Mouse (Mus musculus) hindbrain, postnatal 0 days (tissue): Measurements from ENCODE around the gene Nol12. TPM values are rescaled to one million over a fixed set of nuclear protein-coding genes. Genes with fewer than 3 reads are reported as not detected.

Source experiments
- ATAC-seq: fragments of 200-750 bp; cut with Nextera tagmentation; 2 replicates; pipeline ENCODE4 v1.8.0; 2017; ENCODE audit warnings: mild to moderate bottlenecking, moderate TSS enrichment, moderate library complexity
- DNase-seq: peaks from one replicate; pipeline ENCODE4 v3.0.0-alpha.2; 2015; ENCODE audit warnings: low spot score
- H3K27ac ChIP-seq: fragments of 300-500 bp; sonication (generic); 2 replicates; pipeline ENCODE4 v1.5.1; 2014; ENCODE audit warnings: mild to moderate bottlenecking
- H3K27me3 ChIP-seq: fragments of 300-500 bp; sonication (generic); 2 replicates; pipeline ENCODE4 v1.6.1; 2014; ENCODE audit warnings: low read length, mixed read lengths; ENCODE audit not compliant: insufficient read depth
- H3K36me3 ChIP-seq: fragments of 300-500 bp; sonication (generic); 2 replicates; pipeline ENCODE4 v1.6.1; 2014; ENCODE audit warnings: low read length, mixed read lengths; ENCODE audit not compliant: insufficient read depth
- H3K4me1 ChIP-seq: fragments of 300-500 bp; sonication (generic); 2 replicates; pipeline ENCODE4 v1.6.1; 2014; ENCODE audit warnings: antibody characterized with exemption, low read length, mixed read lengths; ENCODE audit not compliant: insufficient read depth
- H3K4me2 ChIP-seq: fragments of 300-500 bp; sonication (generic); 2 replicates; pipeline ENCODE4 v1.6.1; 2014; ENCODE audit warnings: low read depth, mild to moderate bottlenecking, low read length, moderate library complexity, mixed read lengths
- H3K4me3 ChIP-seq: fragments of 300-500 bp; sonication (generic); 2 replicates; pipeline ENCODE4 v1.5.1; 2014; ENCODE audit warnings: low read length
- H3K9ac ChIP-seq: fragments of 300-500 bp; sonication (generic); replicated peaks from 2 replicates; pipeline ENCODE4 v1.6.1; 2014; ENCODE audit warnings: mild to moderate bottlenecking, low read length, moderate library complexity, mixed read lengths
- H3K9me3 ChIP-seq: fragments of 300-500 bp; sonication (generic); 2 replicates; pipeline ENCODE4 v1.6.1; 2016; ENCODE audit warnings: low read length, mixed read lengths
- CTCF ChIP-seq: IDR thresholded peaks from 2 replicates; pipeline ENCODE4 v1.5.1; 2016; ENCODE audit warnings: antibody characterized with exemption, control low read depth, low read depth
- WGBS: fragments of 180-500 bp; shearing (Covaris S2); extraction: QIAGEN DNeasy Blood & Tissue Kit; methylation state at CpG from one replicate; pipeline ENCODE4 v1.1.7; 2014; 5-methylcytosine and 5-hydroxymethylcytosine counted together
- polyA plus RNA-seq: library from polyadenylated mRNA; unstranded; fragments of >200 nt; fragmentation: Nextera tagmentation; extraction: Ambion mirVana; gene quantifications from 2 replicates; pipeline ENCODE4 v1.2.1, GENCODE M21; 2015
- total RNA-seq: library from RNA; depleted of rRNA; stranded (reverse); fragments of >200 nt; gene quantifications from 2 replicates; pipeline ENCODE4 v1.2.3, GENCODE M21; 2014

Nol12 gene
- total and polyA plus RNA-seq, 2 experiments from 2014 or later: 4.7 to 56.4 TPM

GRCm38 (mm10) chr15:78908399-78908798, 26.3 kb upstream of the Nol12 start:
- TF ChIP-seq CTCF: no peak
- no peaks in the 10 kb centered on the region for H3K27me3 ChIP-seq
- 89% methylated on average over 7 of the region's 7 CpGs for WGBS
- no peak overlapping the region for H3K4me3 ChIP-seq
- ATAC-seq (no peak), DNase-seq (no peak)
- no peaks in the 10 kb centered on the region; the same call in 1 of the 2 replicates for H3K36me3 ChIP-seq
- no peak overlapping the region for H3K4me2 ChIP-seq
- H3K9ac ChIP-seq: no peak overlapping the region
- H3K9me3 ChIP-seq: no peaks in the 10 kb centered on the region
- 0 out of 2 replicates have a peak, but pooled peaks cover 3% of the 10 kb centered on the region for H3K4me1 ChIP-seq
- H3K27ac ChIP-seq: no peak overlapping the region

DNA sequence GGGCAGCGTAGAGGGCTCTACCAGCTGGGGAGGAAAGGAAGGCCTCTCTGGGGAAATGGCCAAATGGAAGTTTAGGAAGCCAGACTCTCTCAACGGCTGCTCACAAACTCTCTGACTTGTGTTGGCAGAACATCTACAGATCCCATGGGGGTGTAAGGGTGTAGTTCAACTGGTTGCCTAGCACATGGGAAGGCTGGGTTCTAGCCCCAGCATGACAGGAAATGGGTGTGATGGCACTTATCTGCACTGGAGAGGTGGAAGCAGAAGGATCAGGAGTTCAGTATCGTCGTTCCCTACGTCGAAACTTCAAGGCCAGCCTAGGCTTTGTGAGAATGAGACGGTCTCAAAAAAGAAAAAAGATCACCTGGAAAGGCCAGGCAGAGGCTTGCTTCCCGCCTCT, 25.8 kb upstream of the Nol12 start:
- H3K36me3 ChIP-seq: no peaks in the 10 kb centered on the region; the same call in 1 of the 2 replicates
- 0 out of 2 replicates have a peak, but pooled peaks cover 3% of the 10 kb centered on the region for H3K4me1 ChIP-seq
- H3K9ac ChIP-seq: no peak overlapping the region
- H3K9me3 ChIP-seq: no peaks in the 10 kb centered on the region
- no peak for TF ChIP-seq CTCF
- 91% methylated on average over 8 of the region's 8 CpGs for WGBS
- DNase-seq: no peak
- H3K27ac ChIP-seq: no peak overlapping the region
- no peak overlapping the region for H3K4me2 ChIP-seq
- H3K27me3 ChIP-seq: no peaks in the 10 kb centered on the region
- no peak for ATAC-seq
- no peak overlapping the region for H3K4me3 ChIP-seq

DNA sequence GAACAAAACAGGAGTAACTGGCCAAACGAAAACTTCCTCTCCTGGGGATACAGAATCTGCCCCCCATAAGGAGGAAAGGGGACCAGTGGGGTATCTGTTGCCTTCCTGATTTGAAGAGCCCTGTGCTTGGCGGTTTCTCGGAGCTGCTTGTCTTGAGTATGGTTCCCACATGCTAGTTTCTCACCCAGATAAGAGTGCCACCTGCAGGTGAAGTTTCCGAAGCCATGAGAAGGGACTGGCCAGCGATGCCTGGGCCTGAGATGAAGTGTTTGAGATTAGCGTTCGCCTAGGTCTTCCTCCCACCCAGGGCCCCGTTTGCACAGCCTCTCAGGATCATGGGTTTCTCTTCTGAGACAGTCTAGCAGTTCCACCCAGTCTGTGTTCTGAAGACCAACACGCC, 22.7 kb upstream of the Nol12 start:
- H3K4me1 ChIP-seq: peaks cover 20% of the 10 kb centered on the region
- no peaks in the 10 kb centered on the region; the same call in 1 of the 2 replicates for H3K36me3 ChIP-seq
- H3K9me3 ChIP-seq: no peaks in the 10 kb centered on the region
- DNase-seq (peak; percentile 65), ATAC-seq (no peak)
- no peaks in the 10 kb centered on the region for H3K27me3 ChIP-seq
- H3K4me2 ChIP-seq: no peak overlapping the region
- H3K27ac ChIP-seq: no peak overlapping the region
- no peak overlapping the region; the same call in 1 of the 2 replicates for H3K9ac ChIP-seq
- no peak overlapping the region for H3K4me3 ChIP-seq
- peak; percentile 73 for TF ChIP-seq CTCF
- 33% methylated on average over 9 of the region's 9 CpGs for WGBS

GRCm38 (mm10) chr15:78913632-78914090, 21.1 kb upstream of the Nol12 start, which contains the start of gene Pdxp:
Gene Pdxp, plus strand, starts transcription at chr15:78913919.
- H3K4me3 ChIP-seq: peak within 1 kb of the TSS; percentile 71
- no peaks in the 10 kb centered on the region; the same call in 1 of the 2 replicates for H3K36me3 ChIP-seq
- H3K9me3 ChIP-seq: no peaks in the 10 kb centered on the region
- peaks cover 20% of the 10 kb centered on the region for H3K4me1 ChIP-seq
- TF ChIP-seq CTCF: no peak
- under 1% methylated on average over 51 of the region's 51 CpGs for WGBS
- ATAC-seq: peak; percentile 95
- H3K27me3 ChIP-seq: no peaks in the 10 kb centered on the region
- H3K9ac ChIP-seq: peak within 1 kb of the TSS; percentile 86
- H3K27ac ChIP-seq: peak within 1 kb of the TSS; percentile 98
- peak; percentile 99 for DNase-seq
- H3K4me2 ChIP-seq: peak within 1 kb of the TSS; percentile 86

DNA sequence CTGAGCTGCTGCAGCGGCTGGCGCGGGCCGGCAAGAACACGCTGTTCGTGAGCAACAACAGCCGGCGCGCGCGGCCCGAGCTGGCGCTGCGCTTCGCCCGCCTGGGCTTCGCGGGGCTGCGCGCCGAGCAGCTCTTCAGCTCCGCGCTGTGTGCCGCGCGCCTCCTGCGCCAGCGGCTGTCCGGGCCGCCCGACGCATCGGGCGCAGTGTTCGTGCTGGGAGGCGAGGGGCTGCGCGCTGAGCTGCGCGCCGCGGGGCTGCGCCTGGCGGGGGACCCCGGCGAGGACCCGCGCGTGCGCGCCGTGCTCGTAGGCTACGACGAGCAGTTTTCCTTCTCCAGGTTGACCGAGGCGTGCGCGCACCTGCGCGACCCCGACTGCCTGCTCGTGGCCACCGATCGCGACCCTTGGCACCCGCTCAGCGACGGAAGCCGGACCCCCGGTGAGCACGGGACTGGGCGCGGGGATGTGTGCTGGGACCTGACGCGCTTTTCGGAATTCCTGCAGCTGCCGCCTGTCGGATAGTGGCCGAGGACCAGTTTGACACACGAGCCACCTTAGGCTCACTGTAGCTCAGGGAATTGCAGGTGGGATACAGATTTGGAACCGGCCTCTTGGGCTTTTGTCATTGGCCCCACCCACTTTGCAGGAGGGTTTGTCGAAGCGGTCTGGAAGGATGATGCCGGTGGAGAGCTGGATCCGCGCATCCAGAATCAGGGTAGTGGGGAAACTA, 20.5 kb upstream of the Nol12 start:
- H3K36me3 ChIP-seq: peaks cover 4% of the 10 kb centered on the region; the same call in 1 of the 2 replicates
- ATAC-seq (peak; percentile 72), DNase-seq (peak; percentile 80)
- H3K27me3 ChIP-seq: no peaks in the 10 kb centered on the region
- H3K4me3 ChIP-seq: peak overlapping the region; percentile 71
- WGBS: under 1% methylated on average over 85 of the region's 87 CpGs
- peaks cover 20% of the 10 kb centered on the region for H3K4me1 ChIP-seq
- H3K9me3 ChIP-seq: no peaks in the 10 kb centered on the region
- H3K4me2 ChIP-seq: peak overlapping the region; percentile 86
- no peak; the same call in none of the 2 replicates for TF ChIP-seq CTCF
- H3K9ac ChIP-seq: peak overlapping the region; percentile 86
- H3K27ac ChIP-seq: peak overlapping the region; percentile 98

GRCm38 (mm10) chr15:78914823-78915659, 19.7 kb upstream of the Nol12 start:
- peaks cover 20% of the 10 kb centered on the region for H3K4me1 ChIP-seq
- no peaks in the 10 kb centered on the region for H3K9me3 ChIP-seq
- peaks cover 8% of the 10 kb centered on the region; the same call in 1 of the 2 replicates for H3K36me3 ChIP-seq
- no peak for ATAC-seq
- H3K27ac ChIP-seq: peak overlapping the region; percentile 98; the same call in 1 of the 2 replicates
- WGBS: 51% methylated on average over 8 of the region's 8 CpGs
- H3K9ac ChIP-seq: peak overlapping the region; percentile 86
- H3K4me2 ChIP-seq: peak overlapping the region; percentile 86
- no peak for DNase-seq
- TF ChIP-seq CTCF: no peak
- no peaks in the 10 kb centered on the region for H3K27me3 ChIP-seq
- H3K4me3 ChIP-seq: peak overlapping the region; percentile 71
